Mouse (Mus musculus) layer of hippocampus, postnatal 14 days (tissue): Measurements from ENCODE around the gene Fam71f1. TPM values are rescaled to one million over a fixed set of nuclear protein-coding genes. Genes with fewer than 3 reads are reported as not detected.
"Not testable (repeated sequence)": the region's sequence is repeated elsewhere in the genome, so short reads cannot be mapped to it uniquely, and the experiment has no call there.

Experiments
- DNase-seq, 2 experiments: peaks; one replicate each; pipeline ENCODE4 v3.0.0; 2021 to 2022; ENCODE audit warnings: low spot score in 2 of 2, mixed read lengths in 1 of 2
- total RNA-seq, 2 experiments: library from RNA; stranded (reverse); gene quantifications; 2 replicates each; pipeline ENCODE4 v1.2.3; 2021

Gene Fam71f1
- total RNA-seq, 2 experiments from 2014 or later, result not detected

- no peak for DNase-seq
Observed at GRCm38 (mm10) chr6:29322735-29323134, 3.8 kb downstream of the Fam71f1 start.

- DNase-seq, result no peak
Observed at GRCm38 (mm10) chr6:29326961-29327360, 8.0 kb downstream of the Fam71f1 start.

DNA sequence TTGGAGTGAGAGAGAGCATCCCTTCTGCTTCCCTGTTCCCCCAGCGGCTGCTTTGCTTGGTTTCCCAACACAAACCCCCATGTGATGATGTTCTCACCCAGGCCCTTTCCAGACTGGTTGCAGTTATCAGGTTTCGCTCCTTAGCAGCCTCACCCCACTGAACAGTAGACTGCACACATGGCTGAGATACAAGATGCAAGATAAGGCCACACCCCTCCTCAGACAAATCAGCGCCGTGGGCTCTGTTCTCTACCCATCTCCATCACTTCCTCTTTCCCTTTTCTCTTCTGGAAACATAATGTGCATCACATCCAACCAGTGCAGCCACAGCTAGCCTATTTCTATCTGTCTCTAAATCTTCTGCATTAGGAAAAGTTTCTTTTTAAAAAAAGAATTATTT, 10.6 kb downstream of the Fam71f1 start:
- DNase-seq, result no peak

DNA sequence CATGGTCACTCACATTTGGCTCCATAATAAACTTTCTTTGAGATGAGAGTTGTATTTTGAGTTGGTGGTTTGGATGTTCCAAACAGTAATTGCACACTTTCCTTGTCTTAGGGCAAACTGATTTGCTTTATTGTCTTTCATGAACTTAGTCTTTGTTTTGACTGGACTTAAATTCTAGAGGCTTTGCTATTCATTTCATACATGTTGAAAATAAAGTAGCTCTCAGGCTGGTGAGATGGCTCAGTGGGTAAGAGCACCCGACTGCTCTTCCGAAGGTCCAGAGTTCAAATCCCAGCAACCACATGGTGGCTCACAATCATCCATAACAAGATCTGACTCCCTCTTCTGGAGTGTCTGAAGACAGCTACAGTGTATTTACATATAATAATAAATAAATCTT, 27.6 kb downstream of the Fam71f1 start:
- DNase-seq, result not testable (repeated sequence)

DNA sequence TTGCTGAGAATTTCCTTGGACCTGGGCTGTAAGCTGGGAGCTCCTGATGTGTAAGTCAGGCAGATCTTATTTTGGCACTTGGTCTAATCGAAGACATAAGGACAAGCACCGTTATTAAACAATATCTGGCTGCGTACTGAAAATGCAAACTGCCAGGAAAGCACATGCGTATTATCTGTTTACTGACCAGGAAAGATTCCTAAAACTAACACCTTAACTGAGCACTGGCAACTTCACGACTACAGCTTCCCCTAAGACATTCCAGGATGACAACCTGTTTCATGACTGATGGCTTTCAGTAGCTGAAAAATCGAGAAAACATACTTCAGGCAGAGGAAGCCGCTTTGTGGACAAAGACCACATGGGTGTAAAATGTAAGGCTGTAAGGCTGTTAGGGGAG, 28.2 kb downstream of the Fam71f1 start:
- DNase-seq, result peak in 1 of 2 experiments; percentile 2

DNA sequence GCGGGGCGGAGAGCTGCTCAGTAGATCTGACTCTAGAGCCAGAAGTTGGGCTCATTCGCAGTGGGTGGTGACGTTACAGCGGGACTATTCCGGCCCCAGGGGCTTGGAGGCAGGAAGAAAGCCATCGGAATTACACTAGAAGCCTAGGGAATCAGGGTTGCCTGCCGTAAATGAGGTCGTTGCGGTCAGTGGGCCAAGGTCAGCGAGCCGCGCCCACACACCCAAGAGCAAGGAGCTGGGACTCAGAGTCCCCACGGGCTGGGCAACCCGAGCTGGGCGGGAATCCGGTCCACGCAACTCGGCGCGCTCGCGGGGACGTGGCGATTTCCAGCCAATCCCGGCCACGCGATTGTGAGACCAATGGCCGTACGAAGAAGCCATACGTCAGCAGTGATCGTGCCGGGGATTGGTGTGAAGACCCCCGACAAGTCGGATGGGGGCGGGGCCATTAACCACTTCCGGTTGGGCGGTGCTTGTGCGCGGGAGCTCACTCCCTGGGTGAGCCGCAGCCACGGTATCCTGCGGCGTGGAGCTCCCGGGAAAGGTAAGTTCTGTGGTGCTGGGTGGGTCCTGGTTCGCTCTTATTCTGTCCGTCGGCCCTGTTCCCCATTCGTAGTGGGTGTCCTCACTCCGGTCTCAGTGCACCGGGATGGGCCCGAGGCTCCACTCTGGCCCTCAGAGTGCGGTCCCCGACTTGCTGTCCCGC, 28.9 kb downstream of the Fam71f1 start, which contains the start of gene Calu:
Gene Calu (plus strand): TSS at position 405 of the 706 bp plus-strand sequence.
- peak; percentile 97 to 99 for DNase-seq

DNA sequence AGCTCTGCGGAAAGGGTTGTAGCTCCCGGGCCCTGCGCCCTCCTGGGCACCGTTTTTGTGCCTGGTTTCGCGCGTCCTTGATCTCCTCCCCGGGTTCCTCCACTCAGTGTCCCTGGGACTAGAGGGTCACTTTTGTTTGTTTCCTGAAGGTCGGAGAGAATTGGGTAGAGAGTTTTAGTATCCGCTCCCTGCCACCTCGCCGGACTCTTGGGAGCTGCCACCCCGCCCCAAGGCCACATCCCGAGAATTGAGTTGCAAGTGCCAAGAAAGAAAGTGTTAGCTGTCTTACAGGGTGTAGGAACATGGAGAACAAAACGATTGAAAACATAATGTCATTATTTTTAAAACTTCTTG, 29.4 kb downstream of the Fam71f1 start:
- DNase-seq, result no peak

DNA sequence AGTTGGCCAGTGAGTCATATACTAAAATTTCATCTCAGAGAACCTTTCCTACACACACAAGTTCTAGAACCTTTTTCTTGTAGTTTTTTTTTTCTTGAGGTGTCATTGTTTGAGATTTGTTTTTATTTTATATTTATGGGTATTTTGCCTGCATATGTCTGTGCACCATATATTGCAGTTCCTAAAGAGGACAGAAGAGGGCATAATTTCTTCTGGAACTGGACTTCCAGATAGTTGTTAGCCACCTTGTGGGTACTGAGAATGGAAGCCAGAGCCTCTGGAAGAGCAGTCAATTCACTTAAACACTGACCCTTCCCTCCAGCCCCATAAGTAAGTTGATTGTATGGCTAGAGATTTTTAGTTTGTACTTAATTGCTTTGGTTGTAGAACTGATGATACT, 32.7 kb downstream of the Fam71f1 start:
- DNase-seq, result no peak

DNA sequence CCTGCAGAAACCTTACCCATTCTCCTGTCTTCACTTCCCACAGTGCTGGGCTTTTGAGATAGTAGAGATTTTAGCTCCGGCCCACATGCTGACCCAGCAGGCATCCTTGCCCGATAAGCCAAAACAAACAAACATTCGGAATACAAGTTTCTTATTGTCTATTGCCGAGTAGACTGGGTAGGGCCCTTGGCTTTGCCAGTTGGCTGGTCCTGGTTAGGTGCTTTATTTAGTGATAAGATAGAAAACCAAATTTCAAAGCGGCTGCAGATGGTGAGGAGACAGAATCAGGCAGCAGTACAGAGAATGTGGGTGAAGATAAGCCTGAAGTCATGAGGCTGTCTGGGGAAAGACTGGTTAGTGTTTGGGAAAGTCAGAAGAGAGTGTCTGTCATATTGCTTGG, 33.9 kb downstream of the Fam71f1 start:
- DNase-seq, result no peak

GRCm38 (mm10) chr6:29359386-29359785, 40.4 kb downstream of the Fam71f1 start:
- no peak for DNase-seq

GRCm38 (mm10) chr6:29360211-29360610, 41.3 kb downstream of the Fam71f1 start:
- no peak for DNase-seq

- peak in 1 of 2 experiments; percentile 50 for DNase-seq
Observed at GRCm38 (mm10) chr6:29362246-29363128, 43.5 kb downstream of the Fam71f1 start.

GRCm38 (mm10) chr6:29363129-29363515, 44.2 kb downstream of the Fam71f1 start:
- peak in 1 of 2 experiments; percentile 42 for DNase-seq

- no peak for DNase-seq
Observed at GRCm38 (mm10) chr6:29365277-29365676, 46.3 kb downstream of the Fam71f1 start.

DNA sequence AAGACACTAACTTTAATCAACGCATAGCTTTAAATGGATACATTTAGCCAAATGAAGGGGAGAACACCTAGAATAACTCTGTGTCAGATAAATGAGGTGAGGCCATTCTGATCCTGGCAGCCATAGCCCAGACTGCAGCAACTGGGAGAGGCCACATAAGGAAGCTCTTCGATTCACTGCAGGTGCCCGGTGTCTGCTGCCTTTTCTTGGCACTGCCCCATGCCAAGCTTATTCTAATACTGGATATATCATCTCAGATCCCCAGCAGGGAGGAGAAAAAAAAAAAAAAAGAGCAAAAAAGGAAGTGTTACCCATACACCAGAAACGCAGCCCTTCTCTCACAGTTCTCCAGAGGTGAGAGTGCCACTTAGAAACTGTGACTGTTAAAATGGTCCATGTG, 58.4 kb downstream of the Fam71f1 start:
- DNase-seq, result no peak

- no peak for DNase-seq
Observed at GRCm38 (mm10) chr6:29378678-29379077, 59.7 kb downstream of the Fam71f1 start.

DNA sequence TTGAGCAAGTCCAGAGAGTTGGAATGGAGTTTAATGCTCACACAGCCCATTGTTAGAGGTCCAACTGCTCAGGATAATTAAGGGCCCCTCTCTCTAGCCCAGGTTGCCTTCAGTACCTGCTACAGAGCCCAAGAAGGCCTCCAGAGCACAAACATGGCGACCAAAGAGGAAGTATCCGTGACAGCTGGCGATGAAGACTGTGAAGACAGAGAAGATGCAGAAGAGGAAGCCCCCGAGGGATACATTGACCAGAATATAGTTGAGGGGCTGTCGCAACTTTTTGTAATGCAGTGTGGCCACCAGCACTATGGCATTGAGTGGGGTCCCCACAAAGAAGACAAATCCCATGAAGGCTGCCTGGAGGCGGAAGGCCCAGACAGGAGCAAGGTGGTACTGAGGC, 61.0 kb downstream of the Fam71f1 start:
- no peak for DNase-seq

DNA sequence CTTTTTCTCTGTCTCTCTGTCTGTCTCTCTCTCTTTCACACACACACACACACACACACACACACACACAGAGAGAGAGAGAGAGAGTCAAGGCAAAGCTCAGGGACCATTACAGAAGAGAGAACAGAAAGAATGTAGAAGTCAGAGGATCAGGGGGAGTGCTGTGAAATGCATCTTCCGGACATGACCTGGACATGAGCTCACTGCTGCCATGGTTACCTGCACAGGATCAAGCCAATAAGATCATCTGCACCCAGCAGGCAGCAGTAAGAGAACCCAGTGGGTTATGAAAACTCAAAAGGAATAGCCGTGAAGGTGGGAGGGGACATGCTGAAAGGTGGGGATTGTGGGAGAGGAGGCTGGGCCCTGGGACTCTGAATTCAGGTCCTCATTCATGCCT, 63.5 kb downstream of the Fam71f1 start:
- no peak for DNase-seq
